Mouse (Mus musculus): ENCODE results near the gene Gm14781. TPM values are rescaled to one million over a fixed set of nuclear protein-coding genes. Genes with fewer than 3 reads are reported as not detected.
"Not testable (repeated sequence)": the region's sequence is repeated elsewhere in the genome, so short reads cannot be mapped to it uniquely, and the experiment has no call there.

Gene Gm14781
- polyA plus RNA-seq (2015; fragmentation: Nextera tagmentation; extraction: Ambion mirVana): not detected in 2 replicates

GRCm38 (mm10) chrX:91631894-91632293 lies at the start of gene Gm14781:
Gm14781 (plus strand) TSS chrX:91632194.
- not testable (repeated sequence) for H3K4me3 ChIP-seq; H3K36me3 ChIP-seq (replicated peaks); H3K27me3 ChIP-seq (replicated peaks); H3K27ac ChIP-seq; ATAC-seq (replicated peaks); H3K4me2 ChIP-seq; H3K9me3 ChIP-seq; H3K9ac ChIP-seq; H3K4me1 ChIP-seq
- WGBS: 55% methylated on average over 1 of the region's 1 CpGs

GRCm38 (mm10) chrX:91654964-91655575 lies 23.1 kb downstream of the Gm14781 start:
- not testable (repeated sequence) for H3K4me2 ChIP-seq; H3K9ac ChIP-seq; H3K9me3 ChIP-seq; H3K4me3 ChIP-seq; H3K4me1 ChIP-seq; H3K27me3 ChIP-seq (replicated peaks); H3K27ac ChIP-seq; ATAC-seq (replicated peaks); H3K36me3 ChIP-seq (replicated peaks)

Other genes with a start within 250 kb of the Gm14781 start
- gene Gm5072, start 239.7 kb upstream of the Gm14781 start, polyA plus RNA-seq (2015; fragmentation: Nextera tagmentation; extraction: Ambion mirVana): not detected in 2 replicates
- gene Gm8914, start 152.1 kb upstream of the Gm14781 start, polyA plus RNA-seq (2015; fragmentation: Nextera tagmentation; extraction: Ambion mirVana): not detected in 2 replicates
- gene 1700084M14Rik, start 56.3 kb upstream of the Gm14781 start, polyA plus RNA-seq (2015; fragmentation: Nextera tagmentation; extraction: Ambion mirVana): not detected in 2 replicates
- not detected in 2 replicates for gene Mageb5, start 150.8 kb downstream of the Gm14781 start, polyA plus RNA-seq (2015; fragmentation: Nextera tagmentation; extraction: Ambion mirVana)